Mouse (Mus musculus) left cerebral cortex, postnatal 4 days (tissue): ENCODE results near the gene C1qtnf5. TPM values are rescaled to one million over a fixed set of nuclear protein-coding genes. Genes with fewer than 3 reads are reported as not detected.

ENCODE experiments used
- DNase-seq: peaks from one replicate; pipeline ENCODE4 v3.0.0-alpha.2; 2022
- intact Hi-C: fragments of 180-260 bp; cut with DNase I; formaldehyde crosslinking; loops from one replicate; pipeline ENCODE4 v1.15.1; 2025
- total RNA-seq, 2 experiments: library from RNA; stranded (reverse); gene quantifications; 2 replicates each; pipeline ENCODE4 v1.2.3; 2021

C1qtnf5 gene
- total RNA-seq, 2 experiments from 2014 or later: 5.3 to 10.6 TPM

- intact Hi-C loops: loop anchor here (10.0 kb wide), 1 partner anchor 267 kb away; the partner anchor contains the start of gene Slc37a4
- DNase-seq: no peak
Observed at GRCm38 (mm10) chr9:44127351-44127801, 20.3 kb downstream of the C1qtnf5 start.

- intact Hi-C loops: loop anchor here (10.0 kb wide), 1 partner anchor 265 kb away; the partner anchor contains the start of gene Slc37a4
- DNase-seq: no peak
Observed at GRCm38 (mm10) chr9:44129633-44130032, 22.6 kb downstream of the C1qtnf5 start.

DNA sequence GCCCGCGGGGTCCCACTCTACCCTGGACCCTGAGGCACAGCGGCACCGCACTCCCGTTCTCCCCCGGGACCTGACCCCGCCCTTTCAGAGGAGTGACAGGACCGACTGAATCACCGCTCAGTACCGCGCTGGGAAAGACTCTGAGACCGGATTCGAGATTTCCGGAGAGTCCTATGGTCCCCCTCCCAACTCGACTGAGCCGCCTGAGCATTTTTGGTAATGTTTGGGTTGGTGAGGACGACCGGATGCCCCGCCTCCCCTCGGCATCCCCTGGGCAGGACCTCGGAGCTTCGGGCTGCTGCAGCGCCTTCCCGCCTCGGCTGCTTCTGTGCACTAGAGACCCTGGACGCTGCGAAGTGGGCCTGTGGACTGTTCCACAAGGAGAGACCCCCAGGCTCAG lies 23.0 kb downstream of the C1qtnf5 start:
- DNase-seq: peak; percentile 22
- intact Hi-C loops: no loop called here

DNA sequence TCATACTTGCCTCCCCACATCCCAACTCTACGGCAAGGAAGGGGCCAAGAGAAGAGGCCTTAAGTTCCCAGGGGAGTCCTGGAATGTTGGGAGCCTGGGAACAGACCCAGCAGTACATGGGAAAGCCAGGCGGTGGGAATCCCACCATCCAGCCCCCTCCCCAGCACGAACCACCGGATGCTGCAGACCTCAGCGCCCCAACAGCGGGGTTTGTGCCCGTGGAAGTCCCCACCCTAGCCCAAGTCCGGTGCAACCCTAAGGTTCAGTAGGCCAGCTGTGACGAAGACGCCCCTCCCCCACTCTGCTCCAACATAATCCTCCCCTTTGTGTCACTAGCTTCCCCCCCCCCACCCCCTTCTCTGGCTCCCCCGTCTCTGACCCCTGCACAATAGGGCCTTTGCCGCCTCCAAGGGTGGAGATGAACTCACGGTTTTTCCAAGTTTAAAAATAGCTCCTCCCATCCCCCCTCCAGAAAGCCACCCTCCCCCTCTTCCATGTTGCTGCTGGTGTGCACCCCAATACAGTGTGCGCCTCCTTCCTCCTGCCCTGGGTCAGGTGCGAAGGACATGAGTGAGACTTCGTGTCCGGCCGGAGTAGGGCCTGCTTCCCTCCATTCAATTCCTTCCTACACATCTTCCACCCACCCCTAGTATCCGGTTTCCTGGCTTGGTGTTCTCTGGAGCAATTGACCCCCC lies 23.7 kb downstream of the C1qtnf5 start:
- peak; percentile 18 for DNase-seq
- intact Hi-C loops: no loop called here

GRCm38 (mm10) chr9:44131276-44131590 lies 24.2 kb downstream of the C1qtnf5 start:
- intact Hi-C loops: no loop called here
- no peak for DNase-seq

GRCm38 (mm10) chr9:44132200-44132599 lies 25.2 kb downstream of the C1qtnf5 start:
- DNase-seq: no peak
- intact Hi-C loops: no loop called here

GRCm38 (mm10) chr9:44133287-44133686 lies 26.2 kb downstream of the C1qtnf5 start:
- intact Hi-C loops: no loop called here
- no peak for DNase-seq

GRCm38 (mm10) chr9:44134101-44134850 lies 27.2 kb downstream of the C1qtnf5 start, which contains the start of gene Mcam:
Mcam (plus strand) TSS chr9:44134469.
- peak; percentile 87 for DNase-seq
- intact Hi-C loops: no loop called here

DNA sequence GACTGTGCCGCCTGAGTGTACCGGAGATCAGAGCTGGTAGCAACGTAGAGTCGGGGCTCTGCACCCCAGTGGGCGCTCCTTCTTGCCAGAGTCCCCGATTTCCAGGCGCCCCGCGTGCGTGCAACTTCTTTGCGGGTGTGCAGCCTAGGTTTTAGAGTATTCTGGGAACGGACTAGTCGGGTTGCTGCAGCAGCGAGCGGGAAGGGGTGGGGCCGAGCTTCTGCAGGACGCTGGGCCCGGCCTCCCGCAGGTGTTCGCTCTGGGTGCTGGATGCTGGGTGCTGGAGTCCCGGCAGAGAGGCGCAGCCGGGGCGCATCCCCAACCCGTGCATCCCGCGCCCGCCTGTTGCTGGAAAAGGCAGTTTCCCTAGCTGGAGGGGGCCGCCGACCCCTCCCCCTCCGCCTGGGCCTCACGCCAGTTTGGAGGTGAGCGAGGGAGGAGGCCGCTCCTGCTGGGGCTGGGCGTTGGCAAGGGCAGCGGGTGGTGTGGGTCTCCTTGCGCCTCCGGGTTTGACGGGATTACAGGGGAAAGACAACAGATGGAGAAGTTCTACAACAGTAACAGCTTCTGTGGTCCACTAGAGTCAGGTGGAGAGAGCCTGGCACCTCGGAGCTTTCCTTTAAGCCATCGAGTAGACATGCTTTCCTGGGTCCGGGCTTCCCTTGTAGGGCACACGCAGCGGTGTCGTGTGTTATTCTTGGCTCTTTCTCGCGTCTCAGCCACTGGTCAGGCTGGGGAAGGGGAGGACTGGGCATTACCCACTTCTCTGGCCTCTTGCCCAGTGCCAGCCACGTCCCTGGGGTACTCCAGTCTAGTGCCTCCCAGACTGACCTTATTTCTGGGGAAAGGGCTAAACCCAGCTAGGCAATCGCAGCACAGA lies 28.0 kb downstream of the C1qtnf5 start:
- peak; percentile 76 for DNase-seq
- intact Hi-C loops: no loop called here

GRCm38 (mm10) chr9:44135731-44136411 lies 28.8 kb downstream of the C1qtnf5 start:
- no peak for DNase-seq
- intact Hi-C loops: no loop called here

GRCm38 (mm10) chr9:44137846-44138245 lies 30.8 kb downstream of the C1qtnf5 start:
- intact Hi-C loops: no loop called here
- no peak for DNase-seq

DNA sequence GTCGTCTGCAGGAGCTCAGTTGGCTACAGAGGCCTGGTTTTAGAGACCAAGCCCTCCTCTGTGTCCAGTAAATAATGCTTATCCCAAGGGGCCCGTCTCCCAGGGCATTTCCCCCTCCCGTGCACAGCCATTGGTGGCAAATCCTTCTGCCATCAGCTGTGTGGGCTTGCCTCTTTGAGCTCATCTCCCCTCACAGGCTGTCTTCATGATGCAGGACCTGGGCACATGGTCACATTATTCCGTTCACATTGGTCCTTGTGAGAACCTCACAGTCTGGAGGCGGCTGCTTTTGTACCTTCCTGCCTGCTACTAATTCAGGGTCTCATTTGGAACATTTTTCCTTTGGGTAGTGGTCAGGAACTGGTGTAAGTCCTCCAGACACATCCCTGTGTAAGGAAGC lies 34.9 kb downstream of the C1qtnf5 start:
- intact Hi-C loops: no loop called here
- DNase-seq: no peak

GRCm38 (mm10) chr9:44143421-44143820 lies 36.4 kb downstream of the C1qtnf5 start:
- DNase-seq: no peak
- intact Hi-C loops: no loop called here

- intact Hi-C loops: no loop called here
- no peak for DNase-seq
Observed at GRCm38 (mm10) chr9:44144023-44144717, 37.1 kb downstream of the C1qtnf5 start.

DNA sequence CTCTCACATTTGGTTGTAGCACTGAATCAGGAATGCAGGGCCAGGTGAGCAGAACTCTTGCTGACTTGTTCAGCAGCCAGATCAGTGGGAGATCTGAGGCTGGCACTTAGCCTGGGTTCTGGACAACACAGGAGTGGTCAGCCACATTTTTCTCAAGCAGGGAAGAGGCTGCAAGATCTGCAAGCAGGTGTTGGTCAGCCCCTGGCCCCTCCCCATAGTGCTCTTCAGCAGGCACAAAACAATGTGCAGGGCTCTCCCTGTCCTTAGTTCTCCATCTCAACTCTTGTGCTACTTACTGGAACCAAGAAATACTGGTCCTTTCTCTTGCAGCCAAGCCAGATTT lies 37.6 kb downstream of the C1qtnf5 start:
- intact Hi-C loops: no loop called here
- peak; percentile 21 for DNase-seq

DNA sequence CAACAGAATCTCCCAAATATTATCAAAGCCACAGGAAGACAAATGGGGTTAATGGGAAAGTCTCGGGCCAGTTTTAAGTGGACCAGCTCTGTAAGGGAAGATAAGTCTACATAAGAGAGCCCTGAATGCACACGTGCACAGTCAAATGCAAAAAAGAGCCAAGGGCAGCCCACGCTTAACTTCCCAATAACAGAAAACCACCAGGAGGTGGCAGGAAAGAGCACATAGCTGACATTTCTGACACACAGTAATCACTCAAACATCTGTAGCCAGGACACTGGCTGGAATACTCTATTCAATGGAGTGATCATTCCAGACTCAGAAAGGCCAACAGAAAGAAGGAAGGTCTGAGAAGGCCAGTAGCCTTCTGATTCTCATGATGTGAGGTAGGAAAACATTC lies 40.2 kb downstream of the C1qtnf5 start:
- no peak for DNase-seq

More for the DNA sequence above, 40.2 kb downstream of the C1qtnf5 start:
- intact Hi-C loops: no loop called here
